Mouse (Mus musculus): ENCODE results near the gene Cadps2. TPM values are rescaled to one million over a fixed set of nuclear protein-coding genes. Genes with fewer than 3 reads are reported as not detected.

Gene Cadps2
- polyA plus RNA-seq, 1 experiment: 7.1 TPM

DNA sequence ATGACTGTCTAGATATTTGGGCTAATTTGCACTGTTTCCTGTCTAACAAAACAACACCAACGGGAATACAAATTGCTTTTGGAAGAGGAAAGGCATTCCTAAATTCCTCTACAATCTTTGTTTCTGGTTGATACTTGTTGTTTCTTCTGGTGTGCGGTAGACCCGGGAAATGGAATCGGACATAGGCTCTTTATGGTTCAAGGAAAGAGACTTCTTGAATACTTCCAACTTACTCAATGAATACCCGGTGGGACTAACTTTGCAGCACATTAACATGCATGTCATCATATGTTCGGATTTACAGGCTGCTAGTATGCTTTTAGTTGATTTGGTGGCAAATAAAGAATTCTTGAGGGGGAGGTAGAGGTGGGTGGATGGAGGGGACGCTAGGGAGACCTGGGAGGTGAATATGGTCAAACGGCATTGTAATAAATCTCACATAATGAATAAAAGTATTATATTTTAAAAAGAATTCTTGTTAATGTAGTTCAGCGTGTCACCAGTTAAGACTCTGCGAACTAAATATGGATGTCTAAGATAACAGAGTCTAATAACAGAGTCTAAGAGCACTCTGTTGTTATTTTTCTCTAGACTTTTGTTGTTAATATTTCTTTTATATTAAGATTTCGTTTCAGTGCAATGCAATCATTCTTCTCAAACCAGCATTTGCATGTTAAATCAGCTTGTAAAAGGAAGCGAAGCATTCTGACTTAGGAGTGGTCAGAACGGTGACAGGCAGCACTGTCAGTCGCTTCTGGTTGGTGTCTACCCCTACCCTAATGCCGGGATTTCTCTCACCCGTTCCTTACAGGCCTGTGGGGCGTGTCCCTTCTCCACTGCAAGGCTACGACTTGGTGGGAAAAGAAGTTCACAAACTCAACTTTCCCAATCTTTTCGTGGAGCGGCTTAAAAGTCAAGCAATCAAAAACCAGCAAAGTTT is 586.8 kb downstream of the Cadps2 start:
- no peak for DNase-seq (ENCODE audit: low spot score)

DNA sequence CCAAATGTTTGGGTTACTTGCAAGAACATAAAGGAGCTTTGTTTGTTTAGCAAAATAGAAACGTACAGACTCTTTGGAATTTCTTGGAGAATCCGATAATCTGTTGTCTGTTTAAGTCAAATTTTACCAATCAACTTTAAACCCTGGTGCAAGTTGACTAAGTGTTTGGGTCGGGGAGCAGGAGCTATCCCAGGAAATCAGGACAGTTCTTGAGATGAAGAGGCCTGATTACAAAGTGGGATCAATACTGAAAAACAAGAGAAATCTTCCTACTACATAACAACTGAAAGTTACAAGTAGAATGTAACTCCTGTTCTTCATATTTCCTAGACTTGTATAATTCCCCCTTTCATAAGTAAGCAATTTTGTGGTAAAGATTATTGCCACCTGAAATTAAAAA is 587.8 kb downstream of the Cadps2 start:
- DNase-seq (ENCODE audit: low spot score): no peak

DNA sequence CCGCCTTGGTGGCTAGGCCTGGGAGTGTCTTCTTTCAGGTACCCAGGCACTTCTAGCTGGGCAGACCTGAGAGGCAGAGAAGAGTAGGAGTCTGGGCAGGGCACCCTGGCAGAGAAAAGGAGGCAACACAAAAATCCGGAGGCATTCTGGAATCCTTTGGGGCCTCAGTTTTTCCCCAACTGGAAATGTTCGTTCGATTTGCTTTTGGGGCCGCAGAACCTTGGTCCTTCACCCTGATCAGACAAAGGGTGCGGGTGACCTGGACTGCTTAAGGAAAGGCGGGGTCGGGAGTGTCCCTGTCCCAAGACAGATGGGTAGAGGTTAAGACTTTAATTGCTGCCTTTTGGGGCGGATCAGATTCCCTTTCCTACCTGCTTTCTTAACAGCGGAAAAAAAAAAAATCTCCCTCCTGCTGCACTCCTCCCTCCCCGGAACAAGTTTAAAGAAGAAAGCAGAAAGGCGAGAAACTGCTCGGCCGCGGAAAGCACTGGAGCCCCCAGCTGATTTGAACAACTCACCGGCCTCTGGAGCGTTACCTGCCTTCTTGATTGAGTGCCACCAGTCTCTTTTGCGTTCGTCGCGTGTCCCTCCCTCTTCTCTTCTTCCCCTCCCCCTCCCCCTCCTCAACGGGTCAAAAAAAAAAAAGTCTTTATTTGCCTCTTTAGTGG is 588.8 kb downstream of the Cadps2 start:
- DNase-seq (ENCODE audit: low spot score): no peak

DNA sequence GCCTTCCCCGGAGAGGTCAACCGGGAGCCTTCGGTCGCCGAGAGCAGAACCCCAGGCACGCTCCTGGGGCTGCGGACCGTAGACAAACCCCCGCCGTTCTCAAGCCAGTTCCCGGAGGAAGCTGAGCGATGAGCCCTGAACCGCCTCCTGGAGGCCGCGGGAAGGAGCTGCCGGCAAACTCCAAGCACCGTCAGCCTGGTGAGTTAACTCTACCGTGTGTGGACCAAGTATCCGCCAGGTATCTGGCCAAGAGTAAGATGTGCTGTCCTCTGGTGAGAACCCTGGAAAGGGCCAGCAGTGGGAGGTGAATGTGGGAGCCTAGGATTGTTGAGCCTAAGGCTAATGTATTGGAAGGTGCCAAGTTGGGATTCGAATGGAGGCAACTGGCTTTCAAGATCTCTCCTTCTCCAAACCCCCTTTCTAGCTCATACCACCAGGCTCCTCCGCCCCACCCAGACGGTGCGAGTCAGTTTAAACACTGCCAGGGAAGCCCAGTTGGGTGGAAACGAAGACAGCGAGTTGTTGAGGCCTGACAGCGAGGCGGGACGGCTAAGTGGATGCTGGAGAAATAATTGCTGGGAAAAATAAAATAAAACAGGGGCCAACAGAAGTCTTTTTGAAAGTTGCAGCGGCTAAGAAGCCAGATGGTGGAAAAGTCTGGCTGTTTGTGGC is 589.5 kb downstream of the Cadps2 start:
- DNase-seq (ENCODE audit: low spot score): no peak

DNA sequence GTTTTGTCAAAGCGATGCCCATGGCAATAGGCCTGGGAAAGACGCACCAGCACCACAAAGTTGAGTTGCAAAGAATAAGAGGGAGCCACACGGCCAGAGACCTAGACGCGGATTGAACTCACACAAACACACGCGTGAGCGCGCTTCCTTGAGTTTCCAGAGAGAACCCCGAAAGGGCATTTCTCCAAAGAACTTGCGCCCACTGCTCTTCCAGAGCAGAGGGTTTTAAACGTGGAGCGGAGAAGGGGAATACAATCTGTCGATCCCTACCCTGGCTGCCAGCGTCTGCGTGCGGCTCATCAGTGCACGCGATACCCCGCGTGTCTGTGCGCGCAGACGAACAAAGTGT is 590.2 kb downstream of the Cadps2 start:
- no peak for DNase-seq (ENCODE audit: low spot score)

DNA sequence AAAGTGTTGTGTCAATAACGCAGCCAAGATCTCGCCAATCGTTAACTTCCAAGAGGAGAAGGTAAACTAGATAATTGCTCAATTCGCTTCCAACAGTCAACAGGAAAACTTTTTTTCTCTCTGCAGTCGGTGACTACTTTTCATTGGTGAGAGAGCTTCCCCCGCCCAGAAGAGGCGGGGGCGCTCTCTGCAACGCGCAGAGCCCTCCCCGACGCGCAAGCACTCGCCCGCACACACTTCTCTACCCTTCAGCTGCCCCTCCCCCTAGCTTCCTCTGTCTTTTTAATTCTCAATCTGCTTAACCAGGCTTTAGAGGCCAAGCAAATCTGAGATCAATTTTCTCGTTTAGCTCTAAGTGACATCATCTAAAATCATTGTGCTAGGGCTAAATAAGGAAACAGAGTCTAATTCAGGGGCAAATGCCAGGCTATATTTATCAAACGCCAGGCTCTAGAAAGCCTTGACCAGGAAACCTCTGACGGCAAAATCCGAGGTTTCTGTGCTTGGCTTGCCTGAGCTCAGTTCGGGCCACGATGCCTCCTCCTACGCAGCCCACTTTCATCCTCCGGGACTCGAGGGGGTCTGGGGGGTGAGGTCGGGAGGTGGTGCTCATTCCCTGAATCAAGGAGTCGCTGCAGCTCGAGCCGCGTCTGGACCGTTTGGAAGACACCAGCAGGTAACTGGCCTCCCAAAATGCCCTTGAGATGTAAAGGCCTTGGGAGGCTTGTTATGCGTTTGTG is 590.7 kb downstream of the Cadps2 start, which contains the start of gene Fezf1:
Gene Fezf1 (minus strand): TSS at position 50 of the 740 bp plus-strand sequence.
- no peak for DNase-seq (ENCODE audit: low spot score)

DNA sequence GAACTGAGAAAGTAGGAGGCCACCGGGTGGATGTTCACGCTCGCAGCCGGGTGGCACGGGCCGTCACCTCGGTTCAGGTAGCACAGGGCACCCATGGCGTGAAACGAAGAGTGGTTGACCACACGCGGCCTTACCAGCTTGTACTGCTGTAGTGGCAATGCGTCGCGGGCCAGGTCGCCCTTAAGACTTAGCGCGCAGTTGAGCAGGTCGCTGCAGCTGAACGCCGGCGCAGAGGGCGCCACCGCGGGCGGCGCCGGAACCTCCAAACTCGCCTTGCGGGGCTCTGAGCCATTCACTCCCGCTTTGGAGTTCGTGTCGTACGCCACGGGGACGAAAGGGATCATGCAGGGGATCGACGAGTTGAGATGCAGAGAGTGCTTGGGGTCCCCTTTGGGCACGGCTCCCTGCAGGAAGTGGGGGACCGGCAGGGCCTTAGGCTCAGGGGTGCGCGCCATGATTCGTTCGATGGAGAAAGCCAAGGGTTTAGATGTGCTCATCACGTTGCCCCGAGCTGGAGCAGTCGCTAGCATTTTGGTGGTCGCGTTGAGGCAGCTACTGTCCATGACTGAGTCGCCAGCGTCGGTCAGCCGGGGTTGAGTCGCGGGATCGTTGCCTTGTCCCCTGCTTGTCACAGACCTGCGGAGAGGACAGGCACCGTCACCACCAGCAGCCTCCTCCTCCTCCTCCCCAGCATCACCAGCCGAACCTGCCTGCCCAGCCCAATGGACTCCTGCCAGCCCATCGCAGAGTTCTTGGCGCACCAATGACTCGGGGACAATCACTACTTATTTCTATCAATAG is 591.5 kb downstream of the Cadps2 start:
- DNase-seq (ENCODE audit: low spot score): no peak

DNA sequence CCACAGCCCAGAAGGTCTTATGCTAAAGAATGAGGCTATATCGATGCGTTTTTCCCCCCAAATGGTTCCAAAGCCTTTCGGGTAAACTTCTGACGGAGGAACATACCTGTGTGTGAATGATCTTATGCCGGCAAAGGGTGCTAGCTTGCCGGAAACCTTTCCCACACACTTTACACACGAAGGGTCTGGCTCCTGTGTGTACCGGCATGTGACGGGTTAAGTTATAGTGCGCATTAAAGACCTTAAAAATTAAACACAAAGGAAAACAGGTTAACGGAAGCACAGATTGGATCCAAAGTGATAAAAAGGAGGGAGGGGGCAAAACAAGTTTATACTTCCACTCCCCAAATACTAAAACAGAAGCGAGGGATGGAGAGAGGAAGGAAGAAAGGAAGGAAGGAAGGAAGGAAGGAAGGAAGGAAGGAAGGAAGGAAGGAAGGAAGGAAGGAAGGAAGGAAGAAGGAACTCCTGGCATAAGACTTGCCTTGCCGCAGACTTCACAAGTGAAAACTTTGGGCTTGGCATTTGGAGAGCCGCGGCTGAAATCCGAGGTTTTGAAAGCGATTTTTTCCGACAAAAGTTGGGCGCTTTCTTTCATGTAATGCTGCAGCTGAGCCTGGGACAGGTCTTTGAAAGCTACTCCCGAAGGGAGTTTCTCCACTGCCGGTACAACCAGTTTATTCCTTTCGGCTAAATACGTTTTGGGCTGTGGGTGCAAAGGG is 592.3 kb downstream of the Cadps2 start:
- DNase-seq (ENCODE audit: low spot score): no peak

DNA sequence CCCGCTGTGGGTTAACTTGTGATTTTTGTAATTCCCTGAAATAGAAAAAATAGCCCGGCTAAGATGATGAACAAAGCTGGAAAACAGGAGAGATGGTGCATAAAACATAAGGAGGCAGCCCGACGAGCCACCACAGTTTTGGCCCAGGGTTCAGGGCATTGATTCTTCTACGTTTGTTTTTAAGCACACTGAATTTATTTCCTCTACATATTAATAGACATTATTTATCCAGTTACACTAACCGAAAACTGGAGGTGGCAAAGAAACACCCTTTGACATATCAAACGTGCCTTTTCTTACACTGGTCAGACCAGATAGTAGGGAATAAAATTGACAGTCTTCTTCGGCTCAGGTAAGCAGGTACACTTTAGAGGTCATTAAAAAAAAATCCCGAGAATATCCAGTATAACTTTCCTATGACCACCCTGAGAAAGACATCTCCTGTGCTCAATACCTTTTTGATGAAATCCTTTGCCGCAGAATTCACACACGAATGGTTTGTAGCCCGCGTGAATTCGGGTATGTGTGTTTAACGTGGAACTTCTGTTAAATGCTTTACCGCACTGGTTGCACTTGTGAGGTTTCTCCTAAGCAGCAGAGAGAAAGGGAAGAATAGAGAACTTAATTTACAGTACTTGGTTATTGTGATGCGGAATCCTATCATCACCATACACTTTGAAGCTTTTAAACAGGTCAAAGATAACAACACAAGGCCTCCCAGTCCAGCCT is 593.0 kb downstream of the Cadps2 start:
- DNase-seq (ENCODE audit: low spot score): no peak

DNA sequence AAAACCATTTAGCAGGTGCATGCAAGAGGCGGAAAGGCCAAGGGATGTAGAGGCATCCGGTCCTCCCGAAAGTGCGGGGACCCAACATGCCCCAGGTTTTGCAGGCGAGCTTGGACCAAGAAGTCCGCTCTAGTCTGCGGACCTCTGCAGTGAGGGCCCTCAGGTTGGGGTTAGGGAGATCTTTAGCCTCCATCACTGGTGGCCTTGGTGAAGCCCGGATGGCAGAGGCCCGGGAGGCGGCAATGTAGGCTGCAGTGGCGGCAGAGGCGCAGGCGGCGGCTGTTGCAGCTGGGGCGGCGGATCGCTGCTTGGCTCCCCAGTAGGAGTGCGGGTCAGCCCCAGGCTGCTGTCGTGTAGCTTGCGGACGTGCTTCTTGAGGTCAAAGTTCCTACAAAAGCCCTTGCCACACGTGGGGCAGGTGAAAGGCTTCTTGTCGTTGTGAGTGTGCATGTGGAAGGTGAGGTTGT is 593.6 kb downstream of the Cadps2 start:
- DNase-seq (ENCODE audit: low spot score): no peak

DNA sequence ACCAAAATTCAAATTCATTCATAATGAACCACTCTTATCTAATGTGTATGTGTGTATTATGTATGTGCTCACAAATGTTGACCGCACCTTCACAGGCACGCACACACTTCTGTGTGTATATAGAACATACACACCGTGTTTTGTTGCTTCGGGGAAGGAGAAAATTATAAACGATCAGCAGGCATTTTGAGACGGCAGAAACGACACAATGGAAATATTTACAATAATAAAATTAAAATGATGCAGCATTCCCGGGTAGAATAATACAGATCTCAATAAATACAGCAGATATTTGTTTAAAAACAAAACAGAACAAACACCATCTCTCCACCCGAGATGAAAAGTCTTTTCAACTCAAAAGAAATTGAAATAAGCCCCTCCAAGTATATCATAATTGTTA is 594.1 kb downstream of the Cadps2 start:
- DNase-seq (ENCODE audit: low spot score): no peak

DNA sequence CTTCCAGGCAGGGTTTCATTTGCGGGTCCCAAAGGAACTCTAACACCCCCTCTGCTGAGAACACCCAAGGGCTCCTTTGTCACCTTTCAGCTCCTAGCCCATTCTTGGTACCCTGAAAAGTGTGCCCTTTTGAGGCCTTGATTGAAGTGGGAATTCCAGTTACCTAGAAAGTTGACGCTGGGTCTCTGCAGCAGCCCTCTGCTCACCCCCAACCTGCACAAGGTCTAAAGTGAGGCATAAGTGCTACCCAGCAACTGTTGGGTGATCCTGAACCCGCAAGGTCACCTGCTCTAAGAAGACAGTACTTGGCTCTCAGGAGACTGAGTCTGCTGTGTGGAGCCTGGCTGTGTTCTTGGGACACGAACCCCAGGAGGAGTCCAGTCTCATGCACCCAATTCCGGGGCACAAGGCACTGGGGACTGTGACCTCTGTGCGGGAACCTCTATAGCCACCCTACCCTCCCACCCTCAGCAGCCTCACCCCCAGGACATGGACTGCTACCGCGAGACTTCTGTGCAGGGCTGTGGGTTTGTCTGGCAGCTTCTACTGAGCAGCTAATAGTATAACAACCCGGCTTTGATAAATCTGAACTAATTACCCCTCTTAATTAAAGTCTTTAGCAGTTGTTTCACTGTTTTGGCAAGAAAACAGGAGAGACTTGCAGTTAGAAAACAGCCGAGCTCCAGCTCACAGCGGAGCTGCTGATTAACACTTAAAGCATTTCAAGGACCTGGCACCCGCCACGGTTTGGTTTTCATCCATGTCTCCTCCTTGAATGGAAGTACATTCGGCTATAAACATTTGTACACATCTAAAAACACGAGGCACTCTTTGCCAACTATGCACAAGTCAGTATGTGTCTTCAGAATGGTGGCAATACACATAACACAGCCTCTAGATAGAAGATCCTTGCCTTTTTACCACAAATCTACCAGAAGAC is 595.1 kb downstream of the Cadps2 start:
- no peak for DNase-seq (ENCODE audit: low spot score)

Other genes starting within 250 kb of the Cadps2 start
- not detected in 2 replicates for gene Rnf133, start 189.1 kb downstream of the Cadps2 start, polyA plus RNA-seq (2012; rRNA removed)
- gene Rnf148, start 184.3 kb downstream of the Cadps2 start, polyA plus RNA-seq (2012; rRNA removed): 0.08 TPM in 1 of 2 replicates, not detected in the other
- not detected in 2 replicates for gene Tas2r118, start 130.6 kb upstream of the Cadps2 start, polyA plus RNA-seq (2012; rRNA removed)

Data from urinary bladder, adult 2 months (tissue).